Mouse (Mus musculus) embryonic facial prominence, embryonic 14.5 days (tissue): ENCODE measurements around the gene Them7. TPM values are rescaled to one million over a fixed set of nuclear protein-coding genes. Genes with fewer than 3 reads are reported as not detected.

Experiments used
- ATAC-seq: fragments of 200-750 bp; cut with Nextera tagmentation; 2 replicates; pipeline ENCODE4 v1.8.0; 2017; ENCODE audit warnings: low read depth, moderate number of reproducible peaks, moderate TSS enrichment
- DNase-seq: peaks from one replicate; pipeline ENCODE4 v3.0.0-alpha.2; 2015; ENCODE audit warnings: low spot score
- H3K27ac ChIP-seq: fragments of 300-500 bp; sonication (generic); replicated peaks from 2 replicates; pipeline ENCODE4 v1.5.1; 2014; ENCODE audit warnings: low read depth, mild to moderate bottlenecking, low read length, moderate library complexity
- H3K27me3 ChIP-seq: fragments of 300-500 bp; sonication (generic); replicated peaks from 2 replicates; pipeline ENCODE4 v1.6.1; 2014; ENCODE audit warnings: low read length; ENCODE audit not compliant: control insufficient read depth, insufficient read depth
- H3K36me3 ChIP-seq: fragments of 300-500 bp; sonication (generic); 2 replicates; pipeline ENCODE4 v1.6.1; 2014; ENCODE audit warnings: low read length, mixed read lengths; ENCODE audit not compliant: control insufficient read depth, insufficient read depth
- H3K4me1 ChIP-seq: fragments of 300-500 bp; sonication (generic); 2 replicates; pipeline ENCODE4 v1.6.1; 2014; ENCODE audit warnings: antibody characterized with exemption, low read length; ENCODE audit not compliant: control insufficient read depth, insufficient read depth
- H3K4me2 ChIP-seq: fragments of 300-500 bp; sonication (generic); 2 replicates; pipeline ENCODE4 v1.6.1; 2014; ENCODE audit warnings: low read depth, mild to moderate bottlenecking, low read length, moderate library complexity, mixed read lengths
- H3K4me3 ChIP-seq: fragments of 300-500 bp; sonication (generic); 2 replicates; pipeline ENCODE4 v1.5.1; 2014; ENCODE audit warnings: low read depth, mild to moderate bottlenecking, low read length
- H3K9ac ChIP-seq: fragments of 300-500 bp; sonication (generic); 2 replicates; pipeline ENCODE4 v1.6.1; 2014; ENCODE audit warnings: low read depth, mild to moderate bottlenecking, low read length, moderate library complexity, mixed read lengths
- H3K9me3 ChIP-seq: fragments of 300-500 bp; sonication (generic); 2 replicates; pipeline ENCODE4 v1.6.1; 2016; ENCODE audit warnings: low read length; ENCODE audit not compliant: control insufficient read depth
- WGBS: fragments of 180-500 bp; shearing (Covaris S2); extraction: QIAGEN DNeasy Blood & Tissue Kit; methylation state at CpG from one replicate; pipeline ENCODE4 v1.1.7; 2014; 5-methylcytosine and 5-hydroxymethylcytosine counted together
- polyA plus RNA-seq: library from polyadenylated mRNA; unstranded; fragments of >200 nt; fragmentation: Nextera tagmentation; extraction: Ambion mirVana; gene quantifications from 2 replicates; pipeline ENCODE4 v1.2.1, GENCODE M21; 2014

Gene Them7
- polyA plus RNA-seq, 1 experiment from 2014 or later: 0.35 TPM

GRCm38 (mm10) chr2:105303962-105304514 lies 79.9 kb downstream of the Them7 start:
- Histone ChIP-seq H3K9me3 (no peaks in the 10 kb centered on the region), H3K9ac (no peak overlapping the region), H3K27me3 (0 out of 2 replicates have a peak, but pooled peaks cover 5% of the 10 kb centered on the region), H3K4me2 (no peak overlapping the region), H3K36me3 (no peaks in the 10 kb centered on the region), H3K4me3 (no peak overlapping the region), H3K27ac (no peak overlapping the region), H3K4me1 (no peaks in the 10 kb centered on the region; the same call in 1 of the 2 replicates)
- ATAC-seq (no peak), DNase-seq (no peak)
- 52% methylated on average over 6 of the region's 6 CpGs for WGBS

- Histone ChIP-seq H3K36me3 (no peaks in the 10 kb centered on the region), H3K9me3 (no peaks in the 10 kb centered on the region), H3K4me1 (no peaks in the 10 kb centered on the region; the same call in 1 of the 2 replicates), H3K27ac (no peak overlapping the region), H3K4me2 (no peak overlapping the region), H3K9ac (no peak overlapping the region), H3K27me3 (peaks cover 5% of the 10 kb centered on the region; the same call in 1 of the 2 replicates), H3K4me3 (no peak overlapping the region)
- no peak for DNase-seq
- ATAC-seq: no peak
- WGBS: 81% methylated on average over 6 of the region's 6 CpGs
Observed at GRCm38 (mm10) chr2:105305876-105306275, 81.8 kb downstream of the Them7 start.

GRCm38 (mm10) chr2:105311414-105311813 lies 87.3 kb downstream of the Them7 start:
- Histone ChIP-seq H3K4me2 (no peak overlapping the region), H3K9ac (no peak overlapping the region), H3K4me1 (no peaks in the 10 kb centered on the region), H3K27me3 (peaks cover 10% of the 10 kb centered on the region), H3K9me3 (no peaks in the 10 kb centered on the region), H3K27ac (no peak overlapping the region), H3K36me3 (no peaks in the 10 kb centered on the region), H3K4me3 (no peak overlapping the region)
- WGBS: 48% methylated on average over 13 of the region's 13 CpGs
- DNase-seq: no peak
- ATAC-seq: no peak

GRCm38 (mm10) chr2:105311991-105312390 lies 87.9 kb downstream of the Them7 start:
- no peaks in the 10 kb centered on the region for H3K36me3 ChIP-seq
- no peaks in the 10 kb centered on the region for H3K4me1 ChIP-seq
- H3K9ac ChIP-seq: no peak overlapping the region
- H3K9me3 ChIP-seq: no peaks in the 10 kb centered on the region
- H3K27ac ChIP-seq: no peak overlapping the region
- ATAC-seq (peak; percentile 88), DNase-seq (peak; percentile 75)
- 4% methylated on average over 7 of the region's 7 CpGs for WGBS
- no peak overlapping the region for H3K4me3 ChIP-seq
- H3K4me2 ChIP-seq: no peak overlapping the region
- peaks cover 8% of the 10 kb centered on the region for H3K27me3 ChIP-seq

GRCm38 (mm10) chr2:105313077-105313476 lies 89.0 kb downstream of the Them7 start:
- H3K4me1 ChIP-seq: no peaks in the 10 kb centered on the region
- peaks cover 8% of the 10 kb centered on the region for H3K27me3 ChIP-seq
- DNase-seq (no peak), ATAC-seq (no peak)
- WGBS: 50% methylated on average over 3 of the region's 3 CpGs
- no peak overlapping the region for H3K9ac ChIP-seq
- no peak overlapping the region for H3K4me3 ChIP-seq
- no peak overlapping the region for H3K4me2 ChIP-seq
- H3K36me3 ChIP-seq: no peaks in the 10 kb centered on the region
- no peak overlapping the region for H3K27ac ChIP-seq
- H3K9me3 ChIP-seq: no peaks in the 10 kb centered on the region

- Histone ChIP-seq H3K36me3 (no peaks in the 10 kb centered on the region), H3K4me2 (no peak overlapping the region), H3K9ac (no peak overlapping the region), H3K4me3 (no peak overlapping the region), H3K27me3 (peaks cover 1% of the 10 kb centered on the region; the same call in 1 of the 2 replicates), H3K4me1 (no peaks in the 10 kb centered on the region), H3K27ac (no peak overlapping the region), H3K9me3 (no peaks in the 10 kb centered on the region)
- 27% methylated on average over 13 of the region's 13 CpGs for WGBS
- DNase-seq (no peak), ATAC-seq (no peak)
Observed at GRCm38 (mm10) chr2:105317556-105318184, 93.5 kb downstream of the Them7 start.

GRCm38 (mm10) chr2:105326067-105326466 lies 101.9 kb downstream of the Them7 start:
- no peaks in the 10 kb centered on the region for H3K36me3 ChIP-seq
- WGBS: 77% methylated on average over 5 of the region's 5 CpGs
- no peak overlapping the region for H3K27ac ChIP-seq
- H3K4me3 ChIP-seq: no peak overlapping the region
- DNase-seq: no peak
- no peaks in the 10 kb centered on the region for H3K4me1 ChIP-seq
- no peak for ATAC-seq
- H3K4me2 ChIP-seq: no peak overlapping the region
- H3K27me3 ChIP-seq: no peaks in the 10 kb centered on the region
- H3K9me3 ChIP-seq: no peaks in the 10 kb centered on the region
- H3K9ac ChIP-seq: no peak overlapping the region

GRCm38 (mm10) chr2:105330024-105330423 lies 105.9 kb downstream of the Them7 start:
- H3K27me3 ChIP-seq: no peaks in the 10 kb centered on the region; the same call in 1 of the 2 replicates
- no peaks in the 10 kb centered on the region for H3K9me3 ChIP-seq
- no peak overlapping the region for H3K4me2 ChIP-seq
- 88% methylated on average over 4 of the region's 4 CpGs for WGBS
- no peak overlapping the region for H3K27ac ChIP-seq
- no peak for DNase-seq
- H3K36me3 ChIP-seq: no peaks in the 10 kb centered on the region
- ATAC-seq: no peak
- H3K9ac ChIP-seq: no peak overlapping the region
- H3K4me1 ChIP-seq: no peaks in the 10 kb centered on the region
- H3K4me3 ChIP-seq: no peak overlapping the region

GRCm38 (mm10) chr2:105333107-105333506 lies 109.0 kb downstream of the Them7 start:
- Histone ChIP-seq H3K9me3 (no peaks in the 10 kb centered on the region), H3K4me2 (no peak overlapping the region), H3K27ac (no peak overlapping the region), H3K4me3 (no peak overlapping the region), H3K36me3 (no peaks in the 10 kb centered on the region), H3K27me3 (no peaks in the 10 kb centered on the region; the same call in none of the 2 replicates), H3K9ac (no peak overlapping the region), H3K4me1 (no peaks in the 10 kb centered on the region)
- 66% methylated on average over 8 of the region's 8 CpGs for WGBS
- no peak for ATAC-seq
- DNase-seq: no peak
